Mouse (Mus musculus): ENCODE data around the gene Hivep1. TPM values are rescaled to one million over a fixed set of nuclear protein-coding genes. Genes with fewer than 3 reads are reported as not detected.

The Hivep1 gene
- polyA plus RNA-seq (2014; fragmentation: Illumina TruSeq; extraction: RNeasy Lipid Tissue Mini Kit (QIAGEN cat#74804); ENCODE audit: low read depth, low replicate concordance) = 17.1 TPM

DNA sequence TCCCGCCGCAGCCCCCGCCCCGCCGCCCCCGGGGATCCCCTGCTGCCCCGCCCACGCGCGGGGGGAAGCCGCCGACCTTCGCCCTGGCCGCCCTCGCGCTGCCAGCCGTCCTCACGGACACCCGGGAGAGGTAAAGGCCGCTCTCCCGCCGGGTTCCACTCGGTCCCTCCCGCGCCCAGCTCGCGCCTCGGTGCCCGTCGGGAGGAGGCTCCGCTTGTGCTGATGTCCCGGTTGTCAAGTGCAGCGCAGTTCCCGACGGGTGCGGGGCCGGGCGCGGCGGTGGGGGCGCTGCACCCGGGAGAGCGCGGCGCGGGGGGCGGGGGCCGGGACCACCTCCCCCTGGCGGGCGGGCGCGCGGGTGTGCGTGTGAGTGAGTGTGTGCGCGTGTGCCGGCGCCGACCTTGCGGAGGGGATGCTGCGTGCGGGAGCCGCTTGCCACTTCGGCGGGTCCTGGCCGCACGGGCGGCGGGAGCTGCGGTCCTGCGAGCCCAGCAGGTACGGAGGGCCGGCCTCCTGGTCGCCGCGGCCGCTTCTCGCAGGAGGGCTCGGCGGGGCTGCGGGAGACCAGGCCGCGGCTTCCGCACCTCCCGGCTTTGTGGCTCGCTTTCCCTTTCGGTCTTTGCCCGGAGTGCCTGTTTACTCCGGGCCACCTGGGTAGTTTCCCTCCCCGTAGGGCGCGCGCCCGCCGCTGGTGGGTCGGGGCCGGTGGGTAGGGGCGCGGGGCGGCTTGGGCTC is at the start of gene Hivep1:
Gene Hivep1 (plus strand): TSS at position 61 of the 735 bp plus-strand sequence.

Other genes with a start within 250 kb of the Hivep1 start
- 318 TPM for gene Adtrp, start 204.3 kb upstream of the Hivep1 start, polyA plus RNA-seq (2014; fragmentation: Illumina TruSeq; extraction: RNeasy Lipid Tissue Mini Kit (QIAGEN cat#74804); ENCODE audit: low read depth, low replicate concordance)
- 4.3 TPM for gene Edn1, start 249.5 kb downstream of the Hivep1 start, polyA plus RNA-seq (2014; fragmentation: Illumina TruSeq; extraction: RNeasy Lipid Tissue Mini Kit (QIAGEN cat#74804); ENCODE audit: low read depth, low replicate concordance)